Mouse (Mus musculus) spleen, postnatal 4 days (tissue): ENCODE data around the gene Fktn.

ENCODE experiments used
- DNase-seq, 2 experiments: peaks; one replicate each; pipeline ENCODE4 v3.0.0; 2022; ENCODE audit warnings: low spot score in 2 of 2

Fktn gene

DNA sequence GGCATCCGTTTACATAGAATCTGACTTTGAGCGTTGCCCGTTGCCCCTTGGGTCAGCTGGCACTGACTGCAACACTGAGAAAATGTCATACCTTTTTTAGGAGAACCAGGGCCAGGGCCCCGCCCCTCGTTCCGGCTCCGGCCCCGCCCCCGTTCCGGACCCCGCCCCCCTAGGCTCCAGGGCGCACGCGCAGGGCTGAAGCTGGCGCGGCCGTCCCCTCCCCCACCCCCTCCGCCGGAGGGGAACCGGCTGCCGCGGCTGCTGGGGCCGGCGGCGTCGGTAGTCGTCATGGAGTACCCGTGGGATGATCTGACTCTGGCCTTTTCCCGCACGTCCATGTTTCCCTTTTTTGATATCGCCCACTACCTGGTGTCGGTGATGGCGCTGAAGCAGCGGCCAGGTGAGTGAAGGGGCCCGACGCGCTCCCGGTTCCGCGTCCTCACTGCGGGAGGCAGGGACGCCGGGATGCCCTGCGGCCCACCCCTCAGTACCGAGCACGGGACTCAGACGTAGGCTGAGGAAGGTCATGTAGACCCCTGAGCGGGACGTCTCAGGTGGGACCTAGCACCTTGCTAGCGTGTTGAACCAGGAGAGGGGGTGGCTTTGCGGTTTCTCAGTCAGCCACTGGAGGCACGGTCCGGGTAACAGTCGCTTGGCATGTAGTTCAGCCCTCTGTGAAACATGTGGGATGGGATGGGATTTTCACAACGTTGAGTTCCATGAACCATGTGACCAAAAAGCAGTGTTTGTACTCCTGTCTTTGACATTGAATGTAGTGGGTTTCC is 112.2 kb downstream of the Fktn start, which contains the start of gene Tmem38b:
Gene Tmem38b (plus strand): TSS at position 225 of the 785 bp plus-strand sequence.
- peak; percentile 74 to 90 for DNase-seq

DNA sequence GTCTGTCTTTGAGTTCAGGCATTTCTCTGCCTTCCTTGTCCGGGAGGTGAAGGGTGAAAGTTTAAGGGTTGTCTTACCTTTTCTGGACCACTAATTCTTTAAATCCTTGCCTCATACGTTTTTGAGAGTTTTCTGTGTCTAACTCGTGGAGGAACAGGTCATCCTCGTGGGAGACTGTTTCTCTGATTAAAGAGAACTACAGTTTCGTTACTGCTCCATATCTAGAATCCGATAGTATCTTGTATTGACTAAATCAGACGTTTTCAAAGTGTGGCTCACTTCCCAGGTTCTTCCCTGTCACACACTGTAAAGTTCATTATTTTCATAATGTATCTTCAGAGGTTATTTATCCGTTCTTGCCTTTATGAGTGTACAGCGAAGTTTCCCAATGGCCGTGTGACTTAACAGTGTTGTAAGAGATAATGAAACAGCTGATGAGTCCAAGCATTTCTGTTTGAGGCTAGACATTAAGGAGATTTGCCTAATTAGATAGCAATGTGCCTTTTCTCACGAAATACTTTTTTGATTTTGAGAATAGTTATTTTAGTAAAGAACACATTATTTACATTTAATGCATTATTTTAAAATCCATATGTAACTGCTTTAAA is 112.9 kb downstream of the Fktn start:
- DNase-seq: no peak
